Mouse (Mus musculus) heart, adult 18-20 months (tissue): ENCODE measurements around the gene Obsl1. TPM values are rescaled to one million over a fixed set of nuclear protein-coding genes. Genes with fewer than 3 reads are reported as not detected.
A peak's percentile ranks its signal among the peaks of the same experiment; 100 is the strongest.

ENCODE experiments used
- DNase-seq, 2 experiments: peaks; one replicate each; pipeline ENCODE4 v3.0.0; 2021 to 2022; ENCODE audit warnings: mixed read lengths in 1 of 2
- total RNA-seq, 2 experiments: library from RNA; stranded (reverse); gene quantifications; 2 replicates each; pipeline ENCODE4 v1.2.3; 2021

Obsl1 gene
- total RNA-seq, 2 experiments from 2014 or later = 107 to 108 TPM

DNA sequence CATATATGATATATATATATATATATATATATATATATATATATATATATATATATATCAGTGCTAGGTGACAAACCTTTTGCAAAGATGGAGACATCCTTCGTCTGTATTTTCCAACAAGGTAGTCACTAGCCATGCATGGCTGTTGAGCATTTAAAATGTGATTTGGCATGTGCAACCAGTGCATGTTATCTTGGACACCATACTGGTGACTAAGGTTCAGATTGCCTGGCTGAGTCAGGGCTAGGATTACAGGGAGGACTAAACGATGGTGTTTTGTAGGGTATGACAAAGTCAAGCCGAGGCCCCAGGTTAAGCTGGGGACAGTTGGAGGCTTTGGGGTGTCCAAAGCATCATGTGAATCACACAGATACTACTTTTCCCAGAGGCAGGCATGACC is 50.8 kb downstream of the Obsl1 start:
- no peak for DNase-seq

DNA sequence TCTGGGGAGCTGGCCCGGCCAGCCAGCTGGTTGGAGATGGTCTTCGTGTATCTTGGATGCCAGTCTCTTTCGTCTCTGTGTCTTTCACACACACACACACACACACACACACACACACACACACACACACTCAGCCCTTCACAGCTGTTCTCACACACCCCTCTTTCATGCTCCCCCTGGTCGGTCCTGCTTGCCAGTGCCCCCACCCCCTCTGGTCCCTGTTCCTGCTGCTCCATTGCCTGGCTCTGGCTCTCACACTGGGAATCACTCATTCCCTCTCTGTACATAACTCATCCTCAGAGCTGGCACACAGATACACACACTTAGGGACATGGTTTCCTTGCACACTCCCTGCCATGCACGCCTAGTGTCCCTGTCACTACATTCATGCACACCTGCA is 54.4 kb downstream of the Obsl1 start:
- no peak for DNase-seq

DNA sequence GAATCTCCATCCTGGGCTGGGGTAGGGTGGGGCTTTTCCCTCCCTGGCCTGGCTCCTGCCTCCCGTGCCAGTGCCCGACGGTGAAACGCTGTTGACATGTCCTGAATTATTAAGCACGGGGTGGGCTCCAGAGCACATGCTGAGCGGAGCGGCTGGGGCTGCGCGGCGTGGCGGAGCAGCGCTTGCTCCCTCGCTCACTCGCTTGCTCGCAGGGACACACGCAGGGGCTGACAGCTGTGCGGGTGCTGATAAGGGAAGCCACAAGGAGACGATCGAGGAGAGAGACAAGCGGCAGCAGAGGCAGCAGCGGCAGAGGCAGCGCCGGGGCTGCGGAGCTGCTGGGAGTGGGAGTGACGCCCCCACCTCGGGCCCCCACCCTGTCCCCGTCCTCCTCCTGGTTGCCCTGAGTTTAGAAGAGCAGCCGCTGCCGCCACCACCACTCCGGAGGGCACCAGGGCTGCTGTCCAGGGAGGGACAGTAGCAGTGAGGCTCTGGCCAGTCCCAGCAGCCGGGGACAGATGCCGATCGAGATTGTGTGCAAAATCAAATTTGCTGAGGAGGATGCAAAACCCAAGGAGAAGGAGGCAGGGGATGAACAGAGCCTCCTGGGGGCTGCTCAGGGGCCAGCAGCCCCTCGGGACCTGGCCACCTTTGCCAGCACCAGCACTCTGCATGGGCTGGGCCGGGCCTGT is 55.8 kb downstream of the Obsl1 start, which contains the start of gene Asic4:
TSS of gene Asic4 (plus strand) at position 123 of the 692 bp plus-strand sequence.
- DNase-seq = no peak

DNA sequence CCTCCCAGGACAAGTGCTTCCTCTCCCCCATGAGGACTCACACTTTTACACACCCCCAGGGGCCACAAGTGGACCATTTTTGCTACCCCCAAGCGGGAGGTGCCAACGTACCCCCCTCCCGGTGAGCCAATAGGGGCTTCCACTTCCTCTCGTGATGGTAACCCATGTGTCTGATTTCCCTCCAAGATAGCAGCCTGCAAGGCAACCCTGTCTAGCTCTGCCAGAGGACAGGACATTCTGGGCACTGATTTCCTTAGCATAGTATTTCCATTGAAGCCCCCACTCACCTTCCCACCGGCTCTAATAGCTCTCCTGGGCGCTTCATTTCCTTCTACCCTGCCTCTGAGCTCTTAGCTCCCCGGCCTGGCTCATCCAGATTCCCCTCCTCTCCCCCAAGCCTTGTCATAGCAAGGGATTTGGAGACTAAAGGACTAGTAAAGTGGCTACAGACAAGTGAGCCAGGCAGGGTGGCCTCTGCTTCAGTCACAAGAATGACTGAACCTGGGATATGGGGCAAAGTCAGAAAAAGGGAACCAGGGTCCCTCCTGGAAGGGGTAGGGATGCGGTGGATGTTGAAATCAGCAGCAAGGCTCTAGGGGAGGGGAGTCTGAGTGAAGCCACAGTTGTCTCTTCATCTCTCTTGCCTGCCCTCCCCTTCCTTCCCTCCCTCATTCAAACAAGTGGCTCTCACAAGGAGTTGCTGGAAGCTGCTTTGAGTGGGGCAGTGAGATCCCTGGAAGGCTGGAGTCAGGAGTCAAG is 56.7 kb downstream of the Obsl1 start:
- no peak for DNase-seq

DNA sequence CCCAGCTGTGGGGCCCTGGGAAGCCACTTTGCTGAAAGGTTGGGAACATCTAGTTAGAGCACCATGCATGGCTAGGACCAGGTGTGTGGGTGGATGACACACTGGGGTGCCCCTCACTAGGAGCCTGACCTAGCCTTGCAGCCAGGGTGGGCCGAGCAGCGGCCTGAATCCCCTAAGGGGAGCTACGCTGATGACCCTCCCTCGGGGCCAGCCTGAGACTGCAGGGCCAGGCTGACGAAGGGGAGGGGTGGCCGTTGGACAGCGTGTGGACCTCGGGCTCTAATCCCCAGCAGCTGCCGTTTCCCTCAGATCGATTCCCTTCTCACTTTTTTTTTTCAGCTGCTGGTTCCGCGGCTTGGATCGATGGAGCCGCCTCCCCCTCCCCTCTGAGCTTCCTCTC is 57.3 kb downstream of the Obsl1 start:
- DNase-seq = no peak

DNA sequence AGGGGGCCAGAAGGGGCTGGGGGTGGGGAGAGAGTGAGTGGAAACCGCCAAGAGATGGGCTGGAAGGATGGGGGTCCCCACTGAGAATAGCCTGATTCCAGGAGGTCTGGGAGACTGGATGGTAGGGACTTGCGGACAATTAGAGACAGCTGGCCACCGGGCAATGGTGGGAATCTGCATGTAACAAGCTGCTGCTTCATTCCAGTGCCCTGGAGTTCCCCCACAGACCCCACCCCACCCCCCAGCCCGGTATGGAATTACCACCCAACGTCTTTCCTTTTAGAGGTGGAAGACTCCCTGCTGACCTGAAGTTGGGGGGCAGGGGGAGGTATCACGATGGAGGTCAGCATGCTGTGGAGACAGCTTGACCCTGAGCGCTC is 58.2 kb downstream of the Obsl1 start:
- no peak for DNase-seq

DNA sequence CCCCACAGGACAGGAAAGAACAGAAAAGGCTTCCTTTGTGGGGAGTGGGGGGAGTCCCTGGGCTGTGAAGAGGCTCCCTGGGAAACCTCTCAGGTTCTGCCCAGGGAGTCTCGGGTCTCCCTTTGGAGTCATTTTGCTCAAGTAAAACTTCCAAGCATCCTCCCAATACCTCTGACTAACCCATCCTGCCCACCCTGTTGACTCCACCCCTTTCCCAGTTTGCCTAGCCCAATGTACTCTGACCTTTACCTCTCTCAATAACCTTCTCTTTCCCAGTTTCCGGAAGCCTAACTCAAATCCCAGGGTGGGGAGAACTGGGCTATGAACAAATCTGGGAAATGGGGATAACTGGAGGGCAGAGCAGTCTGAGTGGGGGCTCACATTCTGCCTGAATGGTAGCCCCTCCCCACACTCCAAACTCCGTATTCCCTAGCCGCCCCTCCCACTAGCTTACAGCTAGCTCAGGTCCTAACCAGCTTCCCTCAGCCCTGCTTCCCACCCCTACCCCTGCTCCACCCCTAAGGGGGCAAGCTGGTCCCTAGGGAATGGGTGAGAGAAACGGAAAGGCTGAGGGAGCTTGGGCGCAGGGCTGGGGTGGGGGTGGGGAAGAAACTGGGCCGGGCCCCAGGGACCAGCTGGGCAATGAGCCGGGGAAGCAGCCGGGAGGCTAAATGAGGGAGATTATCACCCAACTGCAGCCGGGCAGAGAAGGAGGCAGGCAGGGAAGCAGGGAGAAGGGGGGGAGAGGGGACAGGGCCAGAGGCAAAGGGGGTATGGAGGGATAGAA is 58.8 kb downstream of the Obsl1 start:
- no peak for DNase-seq

DNA sequence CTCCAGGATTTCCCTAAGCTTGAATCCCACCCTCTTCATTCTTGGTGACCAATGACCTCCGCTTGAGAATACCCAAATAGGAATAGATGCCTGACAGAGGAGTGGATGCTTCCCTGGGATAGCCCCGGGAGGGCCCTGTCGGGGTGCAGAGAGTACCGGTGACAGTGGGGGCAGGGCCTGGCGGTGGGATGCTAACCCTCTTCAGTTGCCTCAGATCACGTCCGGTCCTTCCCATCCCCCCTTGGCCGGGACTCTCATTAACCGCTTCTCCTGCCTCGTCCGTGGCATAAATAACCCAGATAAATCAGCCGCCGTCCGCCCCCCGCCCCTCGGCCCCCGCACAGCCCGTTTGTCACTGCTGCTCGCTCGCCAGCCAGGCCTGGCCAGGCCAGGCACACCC is 59.6 kb downstream of the Obsl1 start:
- no peak for DNase-seq

DNA sequence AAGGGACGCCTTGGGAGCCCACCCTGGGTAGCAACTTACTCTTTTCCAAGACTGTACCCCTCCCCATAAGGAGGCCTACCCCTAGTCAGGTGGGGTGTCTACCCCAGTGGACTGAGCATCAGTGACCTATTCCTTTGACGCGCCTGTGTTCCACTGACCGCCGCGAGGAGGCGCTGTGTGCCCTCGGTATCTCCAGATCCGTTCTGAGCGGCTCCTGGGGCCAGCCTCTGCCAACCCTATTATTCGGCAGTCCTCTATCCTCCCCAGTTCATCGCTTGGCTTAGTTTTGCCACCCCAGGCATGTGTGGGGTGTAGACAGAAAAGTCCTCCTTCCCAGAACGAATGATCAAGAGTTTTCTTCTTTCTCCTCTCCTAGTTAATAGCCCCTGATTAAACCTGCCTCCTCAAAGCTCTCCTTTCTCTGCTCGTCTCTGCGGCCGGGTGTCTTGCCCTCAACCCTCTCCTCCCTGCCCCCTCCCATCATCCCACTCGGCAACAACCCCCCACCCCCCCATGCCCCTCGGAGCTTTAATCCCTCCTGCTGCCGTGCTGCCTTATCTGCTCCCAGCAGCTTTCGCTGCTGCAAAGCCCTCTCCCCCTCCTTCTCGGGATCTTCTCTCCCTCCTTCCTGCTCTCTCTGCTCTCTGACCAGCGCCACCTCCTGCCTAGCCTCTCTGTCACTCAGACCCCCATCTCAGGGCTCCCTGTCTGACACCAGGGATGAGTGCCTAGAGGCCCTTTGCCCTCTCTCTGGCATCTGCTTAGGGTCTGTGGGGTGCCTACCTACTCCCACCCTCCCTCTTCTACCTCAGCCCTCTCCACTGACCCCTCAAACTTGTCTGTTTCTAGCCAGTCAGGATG is 60.3 kb downstream of the Obsl1 start:
- DNase-seq = peak; percentile 67 to 86

DNA sequence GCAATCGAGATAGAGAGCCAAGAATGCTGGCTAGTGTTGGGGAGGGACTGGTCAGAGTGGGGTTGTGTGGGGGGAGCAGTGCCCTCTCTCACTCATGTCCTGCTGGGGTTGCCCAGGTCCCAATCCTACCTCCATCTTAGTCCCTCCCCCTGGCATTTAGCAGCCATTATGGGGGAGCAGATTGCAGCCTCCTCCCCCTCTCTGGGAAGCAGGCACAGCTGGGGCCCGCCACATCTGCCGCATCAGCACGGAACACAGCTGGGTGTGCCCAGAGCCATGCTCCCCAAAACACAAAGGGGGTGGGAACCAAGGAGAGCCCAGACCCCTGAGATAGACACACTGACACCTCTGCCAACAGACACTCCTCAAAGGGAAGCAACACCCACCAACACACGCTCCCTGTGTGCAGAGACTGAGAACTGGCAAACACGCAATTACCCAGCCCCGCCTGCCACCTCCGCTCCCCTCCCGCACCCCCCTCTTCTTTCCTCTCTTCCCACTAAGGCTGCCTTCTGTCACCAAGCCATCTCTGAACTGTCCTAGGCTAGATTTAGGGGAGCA is 61.0 kb downstream of the Obsl1 start:
- no peak for DNase-seq

DNA sequence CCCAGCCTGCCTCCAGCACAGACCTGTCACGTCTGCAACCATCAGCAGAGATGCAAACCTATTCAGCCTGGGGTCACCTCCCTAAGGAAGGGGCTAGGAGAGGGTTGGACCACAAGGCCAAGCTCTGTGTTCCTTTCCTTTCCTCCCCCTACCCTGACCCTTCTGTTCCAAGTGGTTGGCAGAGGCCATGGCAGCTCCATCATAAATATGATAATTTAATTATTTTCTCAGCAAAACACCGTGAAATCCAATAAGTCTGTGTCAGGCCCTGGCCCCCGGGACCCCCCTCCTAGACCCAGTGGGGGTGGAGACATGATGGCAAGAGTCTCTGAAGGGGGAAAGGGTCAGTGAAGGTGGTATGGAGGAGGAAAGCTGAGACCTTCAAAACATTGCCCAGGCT is 62.0 kb downstream of the Obsl1 start:
- DNase-seq = no peak

DNA sequence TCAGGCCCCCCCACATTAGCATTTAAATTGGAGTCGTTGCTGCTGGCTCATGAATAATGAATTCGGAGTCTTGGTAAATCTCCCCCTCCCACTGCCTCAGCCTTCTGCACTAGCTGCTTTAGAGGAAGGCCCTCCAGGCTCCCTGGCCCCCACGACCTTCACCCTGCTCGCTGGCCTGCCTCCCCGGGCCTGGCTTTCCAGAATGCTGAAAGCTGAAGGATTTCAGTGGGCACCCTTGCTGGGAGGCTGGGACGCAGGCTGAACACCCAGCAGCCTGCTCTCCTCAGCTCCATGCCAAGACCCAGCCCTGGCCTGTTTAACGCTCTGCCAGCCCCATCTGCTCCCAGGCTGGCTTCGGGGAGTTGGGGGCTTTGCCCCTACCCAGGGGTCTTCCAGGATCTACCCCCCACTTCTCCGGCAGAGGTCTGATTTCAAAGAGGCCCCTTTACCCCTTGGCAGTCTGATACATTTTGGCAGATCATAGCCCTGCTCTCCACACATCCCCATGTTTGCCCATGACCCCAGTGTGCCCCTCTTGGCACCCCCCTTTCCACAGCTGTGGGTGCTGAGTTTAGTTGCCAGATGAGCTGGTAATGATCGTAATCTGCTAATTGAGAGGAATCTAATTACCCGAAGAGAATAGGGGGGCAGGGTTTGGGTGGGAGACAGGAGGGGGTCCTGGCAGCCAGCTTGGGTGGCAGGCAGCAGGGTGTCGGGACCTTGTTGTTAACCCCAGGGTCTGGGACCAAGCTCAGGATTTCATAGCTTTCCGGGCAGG is 62.8 kb downstream of the Obsl1 start:
- DNase-seq = no peak

DNA sequence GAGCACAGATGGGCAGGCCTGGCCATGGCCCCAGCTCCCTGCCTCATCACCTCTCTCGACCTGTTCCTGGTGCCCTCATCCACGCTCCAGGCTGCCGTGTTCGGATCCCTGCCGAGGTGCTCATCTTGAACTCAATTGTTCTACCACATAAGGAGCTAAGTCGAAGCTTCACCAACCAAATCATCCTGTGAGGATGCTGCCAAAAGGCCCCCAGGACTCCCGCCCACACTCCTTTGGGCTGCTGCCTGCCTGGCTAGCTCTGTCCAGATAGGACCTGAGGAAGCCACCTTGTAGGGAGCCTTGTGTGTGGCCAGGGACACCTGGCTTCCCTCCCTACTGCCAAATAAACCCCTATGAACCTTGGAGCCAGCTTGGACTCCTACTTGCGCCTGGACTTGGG is 63.4 kb downstream of the Obsl1 start:
- no peak for DNase-seq

DNA sequence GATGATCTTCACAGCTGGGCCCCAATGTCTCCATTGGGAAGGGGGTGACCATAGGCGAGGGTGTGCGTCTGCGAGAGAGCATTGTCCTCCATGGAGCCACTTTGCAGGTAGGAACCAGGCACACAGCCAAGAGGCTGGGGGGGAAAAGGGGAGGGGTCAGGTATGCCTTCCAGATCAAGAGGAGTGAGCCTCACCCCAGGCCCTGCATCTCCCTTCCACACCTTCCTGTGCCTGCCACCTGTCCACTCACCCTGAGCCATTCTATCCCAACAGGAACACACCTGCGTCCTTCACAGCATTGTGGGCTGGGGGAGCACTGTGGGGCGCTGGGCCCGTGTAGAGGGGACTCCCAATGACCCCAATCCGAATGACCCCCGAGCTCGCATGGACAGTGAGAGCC is 64.1 kb downstream of the Obsl1 start:
- no peak for DNase-seq

DNA sequence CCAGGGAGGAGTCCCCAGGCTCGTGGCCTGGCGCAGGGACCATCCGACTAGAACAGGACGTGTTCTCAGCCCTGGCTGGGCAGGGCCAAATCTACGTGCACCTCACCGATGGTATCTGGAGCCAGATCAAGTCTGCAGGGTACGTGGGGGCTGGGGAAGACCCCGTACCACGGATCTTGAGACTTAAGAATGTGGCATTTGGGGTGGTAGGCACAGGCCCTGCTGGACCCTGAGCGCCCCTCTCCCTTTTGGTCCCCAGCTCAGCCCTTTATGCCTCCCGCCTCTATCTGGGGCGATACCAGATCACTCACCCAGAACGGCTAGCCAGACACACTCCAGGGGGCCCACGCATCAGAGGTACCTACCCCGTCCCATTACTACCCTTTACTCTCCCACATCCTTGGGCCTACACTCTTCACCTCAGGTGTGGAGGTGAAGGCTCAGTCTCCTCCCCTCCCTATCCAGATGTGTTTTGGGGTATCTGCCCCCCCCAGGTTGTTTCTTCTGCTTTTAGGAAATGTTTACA is 64.7 kb downstream of the Obsl1 start:
- no peak for DNase-seq

DNA sequence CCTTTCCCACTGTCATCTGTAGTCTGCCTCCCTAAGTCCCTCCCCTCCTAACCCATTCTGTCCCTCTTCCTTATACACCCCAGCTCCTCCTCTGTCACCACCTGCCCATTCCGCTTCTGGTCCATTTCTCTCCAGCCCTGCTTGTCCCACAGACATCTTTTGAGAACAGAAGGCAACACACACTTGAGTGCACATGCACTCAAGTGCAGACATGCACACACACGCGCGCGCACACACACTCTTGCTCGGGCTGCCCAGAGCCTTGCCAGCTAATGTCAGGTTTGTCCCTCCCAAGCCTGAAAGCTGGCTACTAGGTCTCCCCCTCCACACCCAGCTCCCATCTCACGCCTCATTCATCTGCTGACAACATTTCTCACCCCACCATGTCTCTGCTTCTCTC is 65.6 kb downstream of the Obsl1 start:
- no peak for DNase-seq

DNA sequence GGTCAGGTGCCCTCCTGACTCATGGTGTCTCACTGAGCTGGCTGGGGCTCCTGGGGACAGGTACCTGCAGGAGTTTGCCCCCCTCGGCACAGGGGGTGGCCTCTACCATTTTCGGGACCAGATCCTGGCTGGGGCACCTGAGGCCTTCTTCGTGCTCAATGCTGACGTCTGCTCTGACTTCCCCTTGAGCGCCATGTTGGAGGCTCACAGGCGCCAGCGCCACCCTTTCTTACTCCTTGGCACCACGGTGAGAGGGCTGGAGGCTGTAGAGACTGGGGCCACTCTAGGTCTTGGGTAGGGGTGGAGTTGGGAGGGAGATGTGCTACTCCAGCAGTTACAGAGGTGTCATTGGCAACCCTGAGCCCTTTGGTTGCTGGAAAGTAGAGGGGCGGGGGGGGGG is 67.5 kb downstream of the Obsl1 start:
- DNase-seq = no peak

DNA sequence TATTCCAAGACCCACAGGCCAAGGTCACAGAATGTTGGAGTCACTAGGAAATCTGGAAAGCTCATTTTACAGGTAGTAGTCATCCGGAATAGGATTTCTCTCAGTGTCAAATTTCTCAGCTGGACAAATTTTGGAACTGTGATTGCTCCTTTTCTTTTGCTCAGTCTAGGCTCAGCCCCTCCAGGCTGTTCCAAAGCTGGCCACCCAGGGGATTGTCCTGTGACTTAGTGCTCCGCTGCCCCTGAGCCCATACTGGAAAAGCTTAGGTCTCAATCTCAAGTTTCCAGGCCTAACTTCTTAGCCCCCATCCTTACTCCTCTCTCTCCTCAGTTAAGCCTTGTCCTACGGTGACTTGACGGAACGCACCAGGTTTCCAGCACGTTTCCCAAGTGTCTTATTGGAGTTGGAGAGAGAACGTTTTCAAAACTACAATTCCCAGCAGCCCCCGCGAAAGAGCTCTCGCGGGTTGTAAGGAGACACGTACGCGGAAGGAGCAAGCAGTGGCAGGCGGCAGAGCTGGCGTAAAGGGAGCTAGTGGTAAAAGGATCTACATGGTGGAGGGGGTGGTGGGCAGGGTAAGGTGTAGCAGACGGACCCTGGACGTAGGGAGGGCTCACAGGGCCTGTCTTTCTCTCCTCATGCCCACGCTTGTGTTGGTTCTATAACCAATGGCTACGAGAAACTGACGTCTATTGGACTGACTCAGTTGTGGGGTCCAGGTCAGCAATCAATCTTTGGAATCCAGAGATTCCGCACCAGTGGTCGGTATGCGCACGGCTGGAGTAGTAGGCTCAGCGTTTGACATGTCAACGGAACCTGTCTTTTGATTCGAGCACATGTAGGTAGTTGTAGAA is 70.5 kb downstream of the Obsl1 start, which contains the start of gene Gmppa:
TSS of gene Gmppa (plus strand) at position 456 of the 854 bp plus-strand sequence.
- peak; percentile 90 to 94 for DNase-seq
